Mouse (Mus musculus) c-Kit-negative CD71-positive TER-119-positive erythroid progenitor cells, embryonic 14.5 days (primary cell): ENCODE data around the gene Pknox2.

Experiments used
- DNase-seq: peaks from one replicate; pipeline ENCODE4 v3.0.0-alpha.2; 2013; ENCODE audit warnings: low read depth, low spot score

The Pknox2 gene

DNA sequence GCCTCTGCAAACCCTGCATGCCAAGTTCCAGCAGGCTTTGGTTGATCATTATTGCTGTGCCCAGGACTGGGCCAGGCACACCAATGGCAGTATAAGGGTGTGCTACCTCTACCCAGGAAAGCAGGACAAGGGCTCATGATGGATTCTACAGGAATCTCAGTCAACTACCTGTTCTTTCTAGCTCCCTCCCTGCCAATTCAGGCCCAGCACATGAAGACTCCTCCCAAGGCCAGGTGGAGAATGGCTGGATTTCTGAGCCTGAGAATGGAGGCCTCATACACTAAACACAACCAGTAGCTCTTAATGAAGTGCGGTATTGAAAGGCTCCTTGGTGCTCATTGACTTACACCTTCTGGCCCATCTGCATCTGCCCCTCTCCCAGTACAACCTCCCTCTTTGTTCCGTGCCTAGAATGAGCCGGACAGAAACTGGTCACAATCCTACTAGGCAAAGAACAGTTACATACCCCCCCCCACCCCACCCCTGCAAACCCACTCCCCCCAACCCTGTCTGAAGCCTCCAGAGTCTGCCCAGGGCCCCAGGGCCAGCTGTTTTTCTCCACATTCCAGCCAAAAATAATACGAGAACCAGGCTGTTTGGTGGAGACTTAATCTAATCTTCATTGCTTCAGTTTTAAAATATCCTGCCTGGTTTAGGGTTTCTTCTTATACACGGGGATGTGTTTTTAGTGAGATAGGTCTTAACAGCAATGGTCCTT, 6.6 kb downstream of the Pknox2 start:
- no peak for DNase-seq

DNA sequence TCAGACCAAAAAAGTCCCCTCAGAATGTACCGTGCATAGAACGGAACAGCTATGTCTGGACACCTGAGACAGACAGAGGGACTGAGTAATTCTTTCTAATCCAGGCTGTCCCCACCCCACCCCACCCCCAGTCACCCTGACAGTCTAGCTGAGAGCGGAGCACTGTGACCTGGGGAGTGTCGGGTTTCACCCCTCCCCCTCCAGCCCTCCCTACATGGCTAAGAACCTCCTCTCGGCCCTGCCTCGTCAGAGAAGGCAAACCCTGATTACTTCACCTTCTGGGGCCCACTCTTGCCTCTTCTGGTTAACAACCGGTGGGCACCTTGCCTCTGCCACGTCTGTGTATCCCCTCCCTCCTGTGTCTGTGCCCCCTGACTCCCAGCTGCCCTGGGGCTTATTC, 7.7 kb downstream of the Pknox2 start:
- DNase-seq: no peak

DNA sequence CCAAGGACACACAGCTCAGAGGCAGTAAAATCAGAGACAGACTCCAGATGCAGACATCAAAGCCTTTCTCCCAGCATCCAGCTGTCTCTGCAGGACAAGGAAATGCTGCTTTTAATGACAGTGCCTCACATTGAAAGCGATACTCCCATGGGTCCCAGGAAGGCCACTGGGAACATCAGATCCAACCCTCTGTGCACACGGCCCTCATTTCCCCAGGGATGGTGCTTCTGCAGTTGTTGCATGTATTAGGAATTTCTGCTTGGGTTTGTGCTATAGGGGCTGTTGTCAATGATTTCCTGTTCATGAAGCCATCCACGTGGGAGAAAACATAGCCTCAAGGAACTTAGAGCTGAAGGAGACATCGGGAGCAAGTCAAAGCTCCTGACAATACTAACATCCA, 8.3 kb downstream of the Pknox2 start:
- no peak for DNase-seq

- DNase-seq: no peak
Observed at GRCm38 (mm10) chr9:37136340-37136739, 10.9 kb downstream of the Pknox2 start.

DNA sequence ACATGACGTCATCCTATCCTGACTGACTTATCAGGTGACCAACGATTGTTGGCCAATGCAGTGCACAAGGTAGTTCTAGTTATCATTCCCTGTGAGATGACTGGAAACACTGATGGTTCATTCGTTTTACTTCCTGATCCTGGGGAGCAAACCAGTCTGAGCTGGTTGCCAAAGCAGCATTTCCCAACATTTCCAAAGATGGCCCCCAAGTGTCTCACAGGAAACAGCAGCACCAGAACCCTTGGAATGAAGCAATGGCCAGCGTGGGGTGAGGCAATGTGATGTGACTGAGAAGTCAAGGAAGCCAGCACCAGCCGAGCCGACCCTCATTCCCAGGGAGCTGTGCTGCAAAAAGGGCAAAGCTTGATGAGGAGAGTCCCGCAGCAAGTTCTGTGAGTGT, 13.7 kb downstream of the Pknox2 start:
- no peak for DNase-seq

DNA sequence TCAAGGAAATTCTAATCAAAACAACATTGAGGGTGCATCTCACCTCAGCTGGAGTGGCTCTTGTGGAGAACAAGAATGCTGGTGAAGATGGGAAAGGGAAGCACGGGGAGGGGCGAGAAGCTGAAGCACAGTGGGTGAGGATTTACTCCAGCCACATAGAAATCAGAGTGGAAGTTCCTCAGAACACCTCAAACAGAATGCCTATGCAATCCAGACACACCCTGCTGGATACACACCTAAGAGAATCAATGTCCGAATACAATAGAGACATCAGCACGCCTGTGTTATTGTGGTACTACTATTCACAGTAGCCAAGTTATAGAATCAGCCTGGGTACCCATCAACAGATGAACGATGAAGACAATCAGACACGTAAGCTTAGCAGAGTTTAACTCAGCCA, 18.2 kb downstream of the Pknox2 start:
- DNase-seq: no peak

DNA sequence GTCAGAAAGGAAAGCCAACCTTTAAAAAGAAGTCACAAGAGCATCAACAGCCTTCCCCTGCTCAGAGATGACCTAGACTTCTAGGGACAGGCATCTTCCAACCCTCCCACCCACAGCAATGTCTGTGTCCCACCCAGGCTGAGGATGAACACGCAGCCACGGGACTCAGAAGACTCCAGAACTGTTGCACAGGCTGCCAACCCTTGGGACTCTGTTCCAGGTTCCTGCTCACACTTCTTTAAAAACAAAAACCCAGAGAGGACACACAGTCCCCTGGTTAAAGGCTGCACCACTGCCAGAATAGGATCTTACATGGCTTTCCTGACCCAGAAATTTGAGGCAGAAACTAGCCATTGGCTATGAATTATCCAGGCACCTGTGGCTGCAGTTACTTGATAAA, 21.0 kb downstream of the Pknox2 start:
- DNase-seq: no peak

DNA sequence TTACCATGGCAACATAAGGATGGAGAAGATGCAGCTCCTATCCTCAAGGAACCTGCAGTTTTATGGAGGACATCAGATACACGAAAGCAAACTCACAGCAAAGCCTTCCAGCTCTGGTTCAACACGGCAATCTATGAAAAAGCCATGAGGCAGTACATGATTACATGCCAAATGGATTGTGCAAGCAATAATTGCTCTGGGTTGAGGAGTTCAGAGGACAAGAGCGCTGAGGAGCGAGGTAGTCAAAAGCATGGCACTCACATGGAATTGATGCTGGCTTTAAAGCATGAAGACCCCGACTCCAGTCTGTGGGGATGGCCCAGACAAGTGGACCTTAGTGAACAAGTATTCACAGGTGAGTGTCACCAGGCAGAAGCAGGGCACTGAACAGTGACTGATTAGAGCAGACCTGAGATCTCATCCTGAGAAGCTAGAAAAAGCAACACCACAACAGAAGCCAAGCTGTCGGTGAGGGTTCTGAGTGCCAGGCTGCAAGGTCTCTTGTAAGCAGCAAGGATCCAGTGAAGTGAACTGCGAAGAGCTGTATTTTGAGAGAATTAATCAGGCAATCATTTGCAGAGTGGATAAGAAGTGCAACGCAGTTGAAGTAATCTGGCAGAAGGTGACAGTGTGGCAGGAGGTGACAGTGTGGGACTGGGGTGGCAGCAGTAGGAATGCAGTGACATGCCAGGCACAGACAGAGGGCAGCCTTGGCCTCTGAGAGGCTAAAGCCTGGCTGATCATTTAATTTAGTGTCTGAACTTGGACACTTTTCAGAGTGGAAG, 22.3 kb downstream of the Pknox2 start:
- DNase-seq: no peak

- DNase-seq: no peak
Observed at GRCm38 (mm10) chr9:37123384-37123783, 23.8 kb downstream of the Pknox2 start.

DNA sequence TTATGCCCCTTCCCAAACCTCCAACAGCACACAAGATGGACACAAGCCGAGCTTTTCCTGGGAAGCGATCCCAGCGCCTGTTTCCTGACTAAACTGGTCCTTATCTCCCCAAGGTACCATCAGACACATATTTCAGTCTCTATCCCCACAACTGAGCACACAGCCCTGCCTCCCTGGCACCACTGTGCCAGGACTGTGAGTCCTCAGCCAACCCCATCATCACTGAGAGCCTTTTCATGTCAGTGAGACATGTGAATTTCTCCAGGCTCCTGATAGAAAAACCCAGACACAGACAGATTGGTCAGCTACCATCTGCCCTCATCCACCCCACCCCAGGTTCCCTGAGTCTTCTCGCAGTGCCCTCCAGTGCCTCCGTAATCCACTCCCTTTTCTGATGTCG, 24.2 kb downstream of the Pknox2 start:
- DNase-seq: no peak

DNA sequence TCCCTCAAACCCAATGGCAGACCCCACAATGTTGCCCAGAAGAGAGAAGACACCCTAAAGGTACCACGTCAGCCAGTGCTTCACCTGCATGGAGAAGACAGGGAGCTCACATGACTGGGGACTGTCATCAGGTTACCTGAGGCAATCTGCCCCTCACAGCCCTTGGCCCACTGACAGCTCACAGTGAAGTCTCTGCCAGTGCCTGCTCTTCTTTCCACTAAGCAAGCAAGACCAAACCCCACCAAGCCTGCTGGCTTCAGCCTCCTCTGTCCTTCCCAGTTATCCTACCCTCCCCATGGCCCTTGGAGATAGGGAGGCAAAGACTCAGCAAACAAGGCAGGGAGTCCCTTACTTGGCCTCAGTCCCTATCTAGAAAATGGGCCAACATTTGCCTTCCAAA, 24.8 kb downstream of the Pknox2 start:
- DNase-seq: no peak

GRCm38 (mm10) chr9:37121761-37122331, 25.4 kb downstream of the Pknox2 start:
- no peak for DNase-seq

GRCm38 (mm10) chr9:37120801-37121200, 26.4 kb downstream of the Pknox2 start:
- DNase-seq: no peak

DNA sequence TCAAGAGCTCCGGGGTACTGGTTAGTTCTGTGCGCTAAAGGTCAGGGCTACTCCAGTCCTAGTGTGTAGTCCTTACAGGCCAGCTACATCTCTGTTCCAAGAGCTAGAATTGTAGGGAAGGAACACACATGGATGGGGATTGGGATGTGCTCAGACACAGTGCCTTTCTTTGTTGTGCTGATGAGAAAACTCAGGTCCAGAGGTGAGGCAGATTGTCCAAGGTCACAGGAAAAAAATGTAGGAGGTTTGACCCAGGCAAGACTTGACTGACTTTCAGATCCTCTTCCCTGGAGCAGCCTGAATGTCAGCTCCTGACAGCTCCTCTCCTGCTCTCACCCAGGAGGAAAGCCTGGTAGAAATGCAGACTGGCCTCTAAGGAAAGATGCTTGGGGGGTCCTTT, 29.7 kb downstream of the Pknox2 start:
- DNase-seq: no peak

DNA sequence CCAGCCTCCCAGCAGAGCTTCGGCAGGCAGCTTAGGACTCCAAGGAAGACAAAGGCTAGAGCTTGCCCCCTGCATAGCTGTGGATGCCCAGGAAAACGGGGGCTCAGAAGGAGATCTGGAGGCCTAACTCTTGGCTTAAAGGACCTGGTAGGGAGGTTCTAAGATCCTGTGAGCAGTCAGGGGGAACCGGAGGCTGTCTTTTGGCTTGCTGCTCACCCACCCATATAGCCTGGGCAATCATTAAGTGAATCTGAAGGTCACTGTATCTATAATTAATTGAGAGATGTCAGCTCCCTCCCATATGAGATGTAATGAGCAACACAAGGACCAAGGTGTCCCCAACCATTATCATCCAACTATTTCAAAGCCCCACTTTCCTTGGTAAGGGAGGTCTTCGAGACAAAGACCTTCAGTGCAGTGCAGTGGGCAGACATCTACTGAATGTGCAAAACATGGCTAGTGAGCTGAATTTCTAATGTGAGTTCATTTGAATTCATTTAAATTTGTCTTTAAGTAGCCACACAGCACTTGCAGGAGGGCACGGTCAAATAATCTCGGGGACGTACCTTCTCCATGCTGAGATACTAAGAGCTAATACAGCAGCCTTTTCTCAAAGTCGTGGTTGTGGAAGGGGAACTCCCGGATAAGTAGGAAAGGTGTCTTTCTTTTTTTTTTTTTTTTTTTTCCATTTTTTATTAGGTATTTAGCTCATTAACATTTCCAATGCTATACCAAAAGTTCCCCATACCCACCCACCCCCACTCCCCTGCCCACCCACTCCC, 30.4 kb downstream of the Pknox2 start:
- DNase-seq: no peak

GRCm38 (mm10) chr9:37115820-37116219, 31.4 kb downstream of the Pknox2 start:
- DNase-seq: no peak

DNA sequence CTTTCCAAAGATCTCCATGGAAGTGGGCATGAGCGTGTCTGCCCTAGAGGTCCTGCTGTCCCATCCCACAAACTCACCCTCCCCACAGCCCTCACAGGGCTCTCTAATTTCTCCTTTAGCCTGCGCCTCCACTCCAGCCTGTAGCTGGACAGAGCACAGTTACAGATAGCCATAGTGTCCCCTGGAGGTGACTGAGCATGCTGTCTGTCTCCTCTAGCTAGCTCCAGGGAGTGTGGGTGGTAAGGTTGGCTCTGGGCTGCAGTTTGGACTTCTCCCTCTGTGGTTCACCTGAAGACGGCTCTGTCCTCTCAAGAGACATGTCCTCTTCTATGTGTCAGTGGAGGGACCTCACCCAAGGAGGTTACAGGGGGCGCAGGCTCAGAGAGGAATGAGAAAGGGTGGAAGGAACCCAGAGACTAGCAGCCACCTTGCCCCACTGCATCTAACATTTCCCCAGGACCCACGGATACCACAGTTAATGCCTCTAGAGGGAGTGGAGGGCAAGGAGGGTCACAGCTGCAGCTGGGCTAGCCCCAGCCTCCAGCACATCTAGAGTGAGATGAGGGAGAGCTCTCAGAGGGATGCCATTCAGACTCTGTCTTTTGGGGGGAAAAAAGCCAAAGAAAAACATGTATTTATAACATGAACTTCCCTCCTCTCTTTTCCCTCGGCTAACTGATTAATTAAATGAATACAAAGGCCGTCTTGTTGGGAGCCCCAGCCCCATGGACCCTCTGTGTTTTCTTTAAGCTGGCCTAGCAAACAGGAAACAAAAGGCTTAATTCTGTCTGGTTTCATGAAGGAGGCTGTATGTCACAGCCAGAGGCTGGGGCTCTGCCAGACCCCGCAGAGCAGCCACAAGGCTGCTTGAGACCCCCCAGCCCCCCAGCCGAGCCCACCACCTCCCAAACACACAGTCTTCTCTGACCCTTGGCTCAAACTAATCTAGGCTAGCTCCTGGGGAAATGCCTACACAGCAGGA, 32.6 kb downstream of the Pknox2 start:
- no peak for DNase-seq

DNA sequence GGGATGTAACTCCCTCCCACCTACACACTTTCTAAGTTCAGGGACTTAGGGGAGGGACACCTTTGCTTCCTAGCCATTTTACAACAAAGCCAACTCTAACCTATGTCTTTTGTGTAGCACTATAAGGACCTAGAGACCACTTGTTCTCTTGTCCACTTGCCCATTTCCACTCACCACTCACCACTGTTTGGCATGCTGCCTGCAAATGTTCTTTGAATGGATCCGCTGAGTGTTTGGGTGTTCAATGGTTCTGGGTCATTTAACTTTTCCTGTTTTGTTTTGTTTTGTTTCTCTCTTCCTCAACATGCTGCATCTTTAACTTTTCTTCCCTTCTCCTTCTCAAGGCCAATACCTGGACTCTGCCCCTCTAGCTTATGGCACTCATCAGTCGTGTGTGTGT, 39.7 kb downstream of the Pknox2 start:
- no peak for DNase-seq

- no peak for DNase-seq
Observed at GRCm38 (mm10) chr9:37106808-37107207, 40.4 kb downstream of the Pknox2 start.

GRCm38 (mm10) chr9:37104249-37104648, 43.0 kb downstream of the Pknox2 start:
- no peak for DNase-seq

DNA sequence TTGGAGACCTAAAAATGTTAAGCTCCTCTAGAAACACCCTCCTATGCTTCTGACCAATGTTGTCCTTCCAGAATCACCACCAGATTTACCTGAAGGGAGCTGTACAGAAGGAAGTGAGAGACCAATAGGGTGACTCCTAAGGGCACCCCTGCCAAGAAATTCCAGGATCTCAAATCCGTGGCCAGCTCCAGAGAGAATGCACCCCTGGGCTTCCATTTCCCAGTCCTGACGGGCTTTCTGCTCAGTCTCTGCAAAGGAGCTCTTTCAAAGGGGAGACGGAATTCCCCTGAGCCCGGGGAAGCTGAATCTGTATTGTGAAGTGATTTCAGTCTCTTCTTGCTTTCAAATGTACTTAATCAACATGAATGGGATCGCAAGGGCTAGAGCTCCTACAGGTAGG, 43.4 kb downstream of the Pknox2 start:
- no peak for DNase-seq
